Mouse (Mus musculus) heart, embryonic 16.5 days (tissue): Measurements from ENCODE around the gene Rora. TPM values are rescaled to one million over a fixed set of nuclear protein-coding genes. Genes with fewer than 3 reads are reported as not detected.

ENCODE experiments used
- ATAC-seq: fragments of 200-750 bp; cut with Nextera tagmentation; replicated peaks from 2 replicates; pipeline ENCODE4 v1.8.0; 2017; ENCODE audit warnings: moderate number of reproducible peaks; ENCODE audit not compliant: insufficient read depth, low FRiP score; ENCODE audit errors: extremely low read depth
- H3K27ac ChIP-seq: fragments of 300-500 bp; sonication (generic); 2 replicates; pipeline ENCODE4 v1.5.1; 2014; ENCODE audit warnings: mild to moderate bottlenecking, low read length, control low read depth, moderate library complexity
- H3K27me3 ChIP-seq: fragments of 300-500 bp; sonication (generic); 2 replicates; pipeline ENCODE4 v1.6.1; 2014; ENCODE audit warnings: low read length, mixed read lengths; ENCODE audit not compliant: control insufficient read depth, insufficient read depth
- H3K36me3 ChIP-seq: fragments of 300-500 bp; sonication (generic); 2 replicates; pipeline ENCODE4 v1.6.1; 2014; ENCODE audit not compliant: control insufficient read depth, insufficient read depth
- H3K4me1 ChIP-seq: fragments of 300-500 bp; sonication (generic); 2 replicates; pipeline ENCODE4 v1.6.1; 2014; ENCODE audit warnings: low read length, mixed read lengths; ENCODE audit not compliant: control insufficient read depth, insufficient read depth
- H3K4me2 ChIP-seq: fragments of 300-500 bp; sonication (generic); 2 replicates; pipeline ENCODE4 v1.6.1; 2014; ENCODE audit warnings: low read depth, mild to moderate bottlenecking, control low read depth, low read length
- H3K4me3 ChIP-seq: fragments of 300-500 bp; sonication (generic); 2 replicates; pipeline ENCODE4 v1.5.1; 2014; ENCODE audit warnings: mild to moderate bottlenecking, control low read depth, low read length
- H3K9ac ChIP-seq: fragments of 300-500 bp; sonication (generic); 2 replicates; pipeline ENCODE4 v1.6.1; 2014; ENCODE audit warnings: low read length, control low read depth
- H3K9me3 ChIP-seq: fragments of 300-500 bp; sonication (generic); replicated peaks from 2 replicates; pipeline ENCODE4 v1.6.1; 2016; ENCODE audit warnings: low read length; ENCODE audit not compliant: control insufficient read depth
- WGBS: fragments of 180-500 bp; shearing (Covaris S2); extraction: QIAGEN DNeasy Blood & Tissue Kit; methylation state at CpG from one replicate; pipeline ENCODE4 v1.1.7; 2014; 5-methylcytosine and 5-hydroxymethylcytosine counted together
- polyA plus RNA-seq: library from polyadenylated mRNA; unstranded; fragments of >200 nt; fragmentation: Nextera tagmentation; extraction: Ambion mirVana; gene quantifications from 2 replicates; pipeline ENCODE4 v1.2.1, GENCODE M21; 2015

The Rora gene
- polyA plus RNA-seq, result 9.0 and 9.4 TPM in 2 replicates

DNA sequence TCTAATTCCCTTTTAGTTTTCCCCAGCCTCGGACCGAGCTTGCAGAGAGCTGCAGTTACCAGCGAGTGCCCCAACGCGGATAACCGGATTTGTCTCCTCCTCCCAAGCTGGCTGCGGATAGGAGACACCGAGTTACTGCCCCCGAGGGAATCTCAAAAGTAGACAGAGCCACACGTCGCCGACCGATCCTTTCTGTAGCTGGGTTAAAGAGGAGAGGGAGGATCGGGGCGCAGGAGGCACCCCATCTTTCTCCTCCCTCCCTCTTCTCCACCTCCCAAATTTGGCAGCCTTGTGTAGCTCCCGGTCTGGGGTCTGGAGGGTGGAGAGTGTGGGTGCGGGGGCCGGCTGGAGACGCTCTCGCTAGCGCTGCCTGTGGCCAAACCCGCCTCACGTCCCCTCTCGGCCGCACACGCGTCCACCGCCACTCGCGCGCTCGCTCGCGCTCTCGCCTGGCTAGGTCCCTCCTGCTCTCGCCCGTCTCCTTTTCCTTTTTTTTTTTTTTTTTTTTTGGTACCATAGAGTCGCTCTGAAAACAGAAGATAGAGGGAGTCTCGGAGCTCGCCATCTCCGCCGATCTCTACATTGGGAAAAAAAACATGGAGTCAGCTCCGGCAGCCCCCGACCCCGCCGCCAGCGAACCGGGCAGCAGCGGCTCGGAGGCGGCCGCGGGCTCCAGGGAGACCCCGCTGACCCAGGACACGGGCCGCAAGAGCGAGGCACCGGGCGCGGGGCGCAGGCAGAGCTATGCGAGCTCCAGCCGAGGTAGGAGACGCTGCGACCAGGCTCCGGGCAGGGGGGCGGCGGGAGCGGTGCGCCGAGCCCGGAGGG lies at the start of gene Rora:
Gene Rora (plus strand): TSS at position 576 of the 828 bp plus-strand sequence.
- H3K4me3 ChIP-seq, result peak within 1 kb of the TSS; percentile 86
- peak; percentile 72 for ATAC-seq
- peak within 1 kb of the TSS; percentile 83 for H3K4me2 ChIP-seq
- H3K9me3 ChIP-seq, result no peaks in the 10 kb centered on the region
- H3K9ac ChIP-seq, result peak within 1 kb of the TSS; percentile 84
- under 1% methylated on average over 69 of the region's 72 CpGs for WGBS
- H3K4me1 ChIP-seq, result peaks cover 10% of the 10 kb centered on the region
- H3K27me3 ChIP-seq, result no peaks in the 10 kb centered on the region
- peak within 1 kb of the TSS; percentile 86 for H3K27ac ChIP-seq
- H3K36me3 ChIP-seq, result no peaks in the 10 kb centered on the region

- WGBS, result 76% methylated on average over 9 of the region's 9 CpGs
Measured at GRCm38 (mm10) chr9:68614006-68614405, 39.6 kb upstream of the Rora start.

GRCm38 (mm10) chr9:68617116-68617515 lies 36.5 kb upstream of the Rora start:
- Histone ChIP-seq H3K4me3 (no peak overlapping the region), H3K27ac (no peak overlapping the region), H3K9me3 (no peaks in the 10 kb centered on the region), H3K9ac (no peak overlapping the region), H3K4me1 (no peaks in the 10 kb centered on the region), H3K27me3 (no peaks in the 10 kb centered on the region), H3K36me3 (no peaks in the 10 kb centered on the region), H3K4me2 (no peak overlapping the region)
- 43% methylated on average over 4 of the region's 4 CpGs for WGBS
- no peak for ATAC-seq

More at GRCm38 (mm10) chr9:68614006-68614405, 39.6 kb upstream of the Rora start:
- Histone ChIP-seq H3K4me1 (no peaks in the 10 kb centered on the region), H3K9me3 (no peaks in the 10 kb centered on the region), H3K4me2 (no peak overlapping the region), H3K27me3 (no peaks in the 10 kb centered on the region), H3K9ac (no peak overlapping the region), H3K4me3 (no peak overlapping the region), H3K36me3 (no peaks in the 10 kb centered on the region), H3K27ac (no peak overlapping the region)
- no peak for ATAC-seq

GRCm38 (mm10) chr9:68620036-68620435 lies 33.5 kb upstream of the Rora start:
- Histone ChIP-seq H3K27ac (no peak overlapping the region), H3K4me3 (no peak overlapping the region), H3K4me1 (no peaks in the 10 kb centered on the region), H3K27me3 (no peaks in the 10 kb centered on the region), H3K9me3 (no peaks in the 10 kb centered on the region), H3K9ac (no peak overlapping the region), H3K4me2 (no peak overlapping the region), H3K36me3 (no peaks in the 10 kb centered on the region)
- no peak for ATAC-seq
- 73% methylated on average over 2 of the region's 2 CpGs for WGBS

DNA sequence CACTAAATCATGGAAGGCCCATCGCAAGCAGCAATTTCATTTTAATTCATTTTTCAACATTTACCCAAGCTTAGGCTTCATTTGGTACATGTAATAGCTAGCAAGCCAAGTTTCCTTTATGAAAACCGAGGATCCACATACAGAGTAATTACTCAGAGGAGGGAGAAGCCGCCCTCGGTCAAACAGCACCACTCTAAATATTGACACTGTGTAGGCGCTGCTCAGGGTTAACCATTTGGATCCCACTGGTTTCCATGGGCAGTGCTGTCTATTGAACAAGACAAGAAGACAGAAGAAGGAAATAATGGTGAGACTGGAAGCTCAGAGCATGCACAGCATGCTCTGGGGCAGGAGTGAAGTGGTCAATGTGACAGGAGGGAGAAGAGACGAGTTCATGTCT lies 33.1 kb upstream of the Rora start:
- no peak overlapping the region for H3K27ac ChIP-seq
- no peak overlapping the region for H3K4me2 ChIP-seq
- no peaks in the 10 kb centered on the region for H3K9me3 ChIP-seq
- no peaks in the 10 kb centered on the region for H3K4me1 ChIP-seq
- H3K4me3 ChIP-seq, result no peak overlapping the region
- H3K36me3 ChIP-seq, result no peaks in the 10 kb centered on the region
- 66% methylated on average over 6 of the region's 6 CpGs for WGBS
- no peaks in the 10 kb centered on the region for H3K27me3 ChIP-seq
- no peak overlapping the region for H3K9ac ChIP-seq
- no peak for ATAC-seq

GRCm38 (mm10) chr9:68624981-68625380 lies 28.6 kb upstream of the Rora start:
- H3K4me2 ChIP-seq, result no peak overlapping the region
- H3K9me3 ChIP-seq, result no peaks in the 10 kb centered on the region
- no peak overlapping the region for H3K9ac ChIP-seq
- H3K27ac ChIP-seq, result no peak overlapping the region
- no peaks in the 10 kb centered on the region for H3K4me1 ChIP-seq
- no peaks in the 10 kb centered on the region for H3K27me3 ChIP-seq
- H3K4me3 ChIP-seq, result no peak overlapping the region
- H3K36me3 ChIP-seq, result no peaks in the 10 kb centered on the region
- WGBS, result 74% methylated on average over 4 of the region's 4 CpGs
- ATAC-seq, result no peak

DNA sequence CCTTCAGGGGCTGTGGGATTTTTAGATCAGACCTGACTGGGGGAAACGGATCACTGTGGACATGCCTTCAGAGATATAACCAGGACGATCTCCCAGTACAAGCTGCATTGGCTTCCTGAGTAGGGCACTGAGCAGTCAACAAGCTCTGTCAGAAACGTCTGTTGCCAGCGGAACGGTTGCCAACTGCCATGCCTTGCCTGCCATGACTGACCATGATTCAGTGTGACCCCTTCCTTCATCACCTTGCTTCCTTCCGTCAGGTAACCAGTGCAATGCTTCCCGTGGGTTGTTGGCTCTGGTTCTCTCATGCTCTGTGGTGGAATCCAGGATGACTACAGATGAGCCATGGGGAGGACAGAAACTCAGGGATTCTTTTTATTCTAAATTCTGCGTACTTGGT lies 16.3 kb upstream of the Rora start:
- no peaks in the 10 kb centered on the region for H3K4me1 ChIP-seq
- no peak overlapping the region for H3K27ac ChIP-seq
- no peak for ATAC-seq
- 76% methylated on average over 8 of the region's 8 CpGs for WGBS
- H3K4me2 ChIP-seq, result no peak overlapping the region
- no peaks in the 10 kb centered on the region for H3K27me3 ChIP-seq
- no peaks in the 10 kb centered on the region for H3K9me3 ChIP-seq
- no peaks in the 10 kb centered on the region for H3K36me3 ChIP-seq
- no peak overlapping the region for H3K9ac ChIP-seq
- no peak overlapping the region for H3K4me3 ChIP-seq

DNA sequence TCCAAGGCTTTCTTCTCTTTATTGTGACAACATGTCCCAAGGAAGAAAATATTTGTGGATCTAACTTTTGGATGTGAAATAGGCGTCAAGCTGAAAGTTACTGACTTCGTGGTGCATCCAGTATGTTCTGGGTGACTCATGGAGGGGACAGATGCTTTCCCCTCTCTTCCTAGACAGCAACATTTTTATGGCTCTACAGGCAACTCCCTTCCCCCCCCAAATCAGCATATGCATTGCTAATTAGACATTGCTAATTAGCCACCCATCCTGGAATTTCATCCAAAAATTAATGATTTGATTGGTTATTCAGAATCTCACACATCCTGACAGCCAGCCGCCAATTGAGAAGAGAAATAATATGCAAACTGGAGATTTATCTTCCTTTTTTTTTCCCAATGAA lies 12.5 kb upstream of the Rora start:
- H3K4me3 ChIP-seq, result no peak overlapping the region
- no peak overlapping the region for H3K9ac ChIP-seq
- WGBS, result 72% methylated on average over 3 of the region's 3 CpGs
- no peaks in the 10 kb centered on the region for H3K27me3 ChIP-seq
- no peaks in the 10 kb centered on the region; the same call in 1 of the 2 replicates for H3K9me3 ChIP-seq
- H3K27ac ChIP-seq, result no peak overlapping the region
- no peak for ATAC-seq
- no peak overlapping the region for H3K4me2 ChIP-seq
- no peaks in the 10 kb centered on the region for H3K36me3 ChIP-seq
- H3K4me1 ChIP-seq, result no peaks in the 10 kb centered on the region

DNA sequence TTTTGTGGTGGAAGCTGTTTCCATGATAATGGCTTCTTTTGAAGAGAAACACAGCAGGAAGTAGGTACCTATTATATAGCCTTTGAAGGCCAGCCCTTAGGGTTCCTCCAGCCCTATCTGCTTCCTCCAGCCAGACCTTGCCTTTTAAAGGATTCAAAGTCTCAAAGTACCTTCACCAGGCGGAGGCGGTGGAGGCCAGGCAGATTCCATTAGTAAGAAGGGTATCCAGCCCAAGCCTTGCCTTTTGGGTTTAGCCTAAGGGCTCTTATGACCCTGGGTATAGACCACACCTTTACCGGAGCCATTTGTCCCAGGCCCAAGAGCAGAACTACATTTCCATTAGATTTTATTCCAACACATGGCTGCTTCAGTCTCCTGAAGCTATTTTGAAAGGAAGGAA lies 5.5 kb upstream of the Rora start:
- H3K9ac ChIP-seq, result no peak overlapping the region
- 78% methylated on average over 3 of the region's 3 CpGs for WGBS

More for the DNA sequence above, 5.5 kb upstream of the Rora start:
- H3K4me2 ChIP-seq, result no peak overlapping the region
- H3K9me3 ChIP-seq, result no peaks in the 10 kb centered on the region; the same call in 1 of the 2 replicates
- H3K36me3 ChIP-seq, result no peaks in the 10 kb centered on the region
- no peaks in the 10 kb centered on the region for H3K4me1 ChIP-seq
- no peak overlapping the region for H3K4me3 ChIP-seq
- no peaks in the 10 kb centered on the region for H3K27me3 ChIP-seq
- H3K27ac ChIP-seq, result no peak overlapping the region
- no peak for ATAC-seq
